Mouse (Mus musculus) adrenal gland, adult 8-10 months (tissue): ENCODE results near the gene Zfp423. TPM values are rescaled to one million over a fixed set of nuclear protein-coding genes. Genes with fewer than 3 reads are reported as not detected.

Experiments used
- DNase-seq: peaks from one replicate; pipeline ENCODE4 v3.0.0; 2022
- total RNA-seq, 4 experiments: library from RNA; stranded (reverse); gene quantifications; 2 replicates each; pipeline ENCODE4 v1.2.4; 2022

Gene Zfp423
- total RNA-seq, 4 experiments from 2014 or later, result 18.3 to 47.9 (median 33.8) TPM

GRCm38 (mm10) chr8:87944225-87944934 lies 15.0 kb downstream of the Zfp423 start:
- DNase-seq, result no peak

GRCm38 (mm10) chr8:87943651-87944091 lies 15.7 kb downstream of the Zfp423 start:
- DNase-seq, result no peak

GRCm38 (mm10) chr8:87940646-87941045 lies 18.7 kb downstream of the Zfp423 start:
- no peak for DNase-seq

GRCm38 (mm10) chr8:87939308-87939936 lies 20.0 kb downstream of the Zfp423 start:
- DNase-seq, result no peak

- peak; percentile 59 for DNase-seq
Measured at GRCm38 (mm10) chr8:87938351-87939232, 20.8 kb downstream of the Zfp423 start.

GRCm38 (mm10) chr8:87937211-87937610 lies 22.2 kb downstream of the Zfp423 start:
- DNase-seq, result no peak

GRCm38 (mm10) chr8:87935088-87935680 lies 24.2 kb downstream of the Zfp423 start:
- no peak for DNase-seq

- DNase-seq, result no peak
Measured at GRCm38 (mm10) chr8:87934175-87934574, 25.2 kb downstream of the Zfp423 start.

- DNase-seq, result no peak
Measured at GRCm38 (mm10) chr8:87933752-87934151, 25.6 kb downstream of the Zfp423 start.

- DNase-seq, result no peak
Measured at GRCm38 (mm10) chr8:87928857-87929256, 30.5 kb downstream of the Zfp423 start.

- DNase-seq, result peak; percentile 85
Measured at GRCm38 (mm10) chr8:87927034-87927830, 32.2 kb downstream of the Zfp423 start.

GRCm38 (mm10) chr8:87926098-87926890 lies 33.1 kb downstream of the Zfp423 start:
- no peak for DNase-seq

- DNase-seq, result no peak
Measured at GRCm38 (mm10) chr8:87922936-87923335, 36.5 kb downstream of the Zfp423 start.

- DNase-seq, result no peak
Measured at GRCm38 (mm10) chr8:87922446-87922845, 36.9 kb downstream of the Zfp423 start.

GRCm38 (mm10) chr8:87918004-87918403 lies 41.4 kb downstream of the Zfp423 start:
- DNase-seq, result no peak

- no peak for DNase-seq
Measured at GRCm38 (mm10) chr8:87915763-87916162, 43.6 kb downstream of the Zfp423 start.

GRCm38 (mm10) chr8:87914247-87914967 lies 45.0 kb downstream of the Zfp423 start:
- DNase-seq, result no peak

- no peak for DNase-seq
Measured at GRCm38 (mm10) chr8:87908940-87909339, 50.5 kb downstream of the Zfp423 start.

- no peak for DNase-seq
Measured at GRCm38 (mm10) chr8:87905404-87905803, 54.0 kb downstream of the Zfp423 start.

- DNase-seq, result no peak
Measured at GRCm38 (mm10) chr8:87904108-87904507, 55.3 kb downstream of the Zfp423 start.
